Mouse (Mus musculus): ENCODE results near the gene Susd1.

Susd1 gene

DNA sequence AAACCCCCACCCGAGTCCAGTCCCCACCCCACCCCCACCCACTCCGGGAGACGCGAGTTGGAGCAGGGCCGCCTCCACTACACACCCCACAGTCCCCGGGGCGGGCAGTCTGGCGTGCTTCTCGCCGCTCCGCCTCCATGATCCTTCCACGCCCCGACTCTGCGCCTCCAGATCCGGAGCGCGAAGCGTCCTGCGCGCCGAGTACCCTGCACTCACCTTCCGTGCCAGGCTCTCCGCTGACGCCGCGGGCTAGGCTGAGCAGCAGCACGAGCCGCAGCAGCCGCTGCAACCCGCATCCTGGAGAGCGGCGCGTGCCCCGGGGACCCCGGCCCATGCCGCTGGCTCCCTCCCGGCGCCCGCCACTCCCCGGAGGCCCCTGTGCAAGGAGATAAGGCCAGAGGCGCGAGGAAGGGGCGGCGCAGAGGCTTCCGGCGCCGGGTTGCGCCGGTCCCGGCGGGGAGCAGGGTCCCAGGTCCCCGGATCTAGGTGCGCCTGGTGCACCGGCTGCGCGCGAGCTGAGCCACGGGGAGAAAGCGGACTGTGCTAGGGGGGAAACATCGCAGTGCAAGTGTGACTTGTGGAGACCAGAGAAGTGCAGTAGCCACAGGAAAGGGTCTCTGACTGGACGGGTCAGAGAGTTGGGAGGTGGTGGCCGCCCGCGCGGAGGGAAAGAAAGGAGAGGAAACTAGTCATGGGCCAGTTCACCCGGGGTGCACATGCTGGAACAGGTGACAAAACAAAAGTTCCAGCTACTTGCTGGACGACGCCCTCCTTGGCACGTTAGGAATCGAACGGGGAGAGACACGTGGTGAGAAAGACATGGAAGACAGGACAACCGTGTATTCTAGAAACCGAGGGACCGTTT is at the start of gene Susd1:
Gene Susd1 (minus strand): TSS at position 644 of the 865 bp plus-strand sequence.
- peak; percentile 84 for DNase-seq

DNA sequence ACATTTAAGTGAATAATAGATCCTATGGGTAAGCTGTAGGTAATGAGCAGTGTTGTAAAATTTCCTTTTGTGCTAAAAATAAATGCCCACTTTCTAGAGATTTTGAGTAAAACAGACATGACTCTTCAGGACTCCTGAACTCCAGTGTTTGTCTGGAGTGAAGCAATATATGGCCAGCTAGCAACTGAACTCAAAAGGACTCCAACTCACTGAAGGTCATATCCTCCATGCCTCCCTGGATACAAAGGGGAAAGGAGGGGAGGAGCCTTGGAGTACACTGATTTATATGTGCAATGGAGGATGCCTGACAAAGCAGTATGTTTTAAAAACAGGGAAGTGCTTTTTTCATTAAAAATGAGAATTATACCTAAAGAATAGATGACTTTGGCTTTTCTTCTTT is 32.9 kb upstream of the Susd1 start:
- DNase-seq: no peak

DNA sequence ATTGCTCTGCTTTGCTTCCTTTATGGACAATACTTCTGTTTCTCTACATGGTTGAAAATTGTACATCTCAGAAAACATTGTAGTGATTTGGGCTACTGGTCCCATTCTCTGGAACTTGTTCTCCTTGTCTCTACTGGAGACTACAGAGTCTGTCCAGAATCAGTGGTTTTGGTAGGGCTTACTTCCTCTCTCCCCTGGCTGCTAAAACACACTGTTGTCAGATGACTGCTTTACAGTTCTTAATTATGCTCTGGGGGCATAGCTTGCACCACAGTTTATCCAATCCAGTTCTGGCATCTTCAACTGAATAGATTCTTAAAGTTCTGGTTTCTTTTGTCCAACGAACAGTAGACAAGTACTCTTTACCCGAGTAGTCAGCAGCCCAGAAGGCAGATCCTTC is 27.0 kb upstream of the Susd1 start:
- no peak for DNase-seq

DNA sequence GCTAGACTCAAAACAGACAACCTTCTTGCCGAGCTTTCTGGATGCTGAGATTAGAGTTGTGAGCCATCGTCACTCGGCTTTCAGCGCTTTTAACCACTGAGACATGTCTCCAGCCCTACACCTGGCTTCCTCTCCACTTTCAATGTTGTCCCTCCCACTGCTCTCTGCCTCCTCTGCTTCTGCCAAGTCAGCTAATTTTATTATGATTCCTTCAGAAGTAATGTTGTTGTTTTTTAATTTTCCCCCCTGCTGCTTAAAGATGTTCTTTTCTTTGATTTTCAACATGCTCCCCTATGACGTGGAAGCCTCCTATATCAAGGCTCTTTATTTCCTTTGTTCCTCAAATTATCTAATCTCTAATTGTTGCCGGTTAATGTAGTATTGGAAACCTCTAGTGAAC is 26.2 kb upstream of the Susd1 start:
- peak; percentile 20 for DNase-seq

- no peak for DNase-seq
Measured at GRCm38 (mm10) chr4:59462494-59462893, 24.1 kb upstream of the Susd1 start.

GRCm38 (mm10) chr4:59461116-59461727 is 22.8 kb upstream of the Susd1 start:
- no peak for DNase-seq

GRCm38 (mm10) chr4:59459216-59459955 is 21.0 kb upstream of the Susd1 start:
- no peak for DNase-seq

GRCm38 (mm10) chr4:59457941-59458340 is 19.5 kb upstream of the Susd1 start:
- DNase-seq: no peak

GRCm38 (mm10) chr4:59457091-59457490 is 18.7 kb upstream of the Susd1 start:
- no peak for DNase-seq

DNA sequence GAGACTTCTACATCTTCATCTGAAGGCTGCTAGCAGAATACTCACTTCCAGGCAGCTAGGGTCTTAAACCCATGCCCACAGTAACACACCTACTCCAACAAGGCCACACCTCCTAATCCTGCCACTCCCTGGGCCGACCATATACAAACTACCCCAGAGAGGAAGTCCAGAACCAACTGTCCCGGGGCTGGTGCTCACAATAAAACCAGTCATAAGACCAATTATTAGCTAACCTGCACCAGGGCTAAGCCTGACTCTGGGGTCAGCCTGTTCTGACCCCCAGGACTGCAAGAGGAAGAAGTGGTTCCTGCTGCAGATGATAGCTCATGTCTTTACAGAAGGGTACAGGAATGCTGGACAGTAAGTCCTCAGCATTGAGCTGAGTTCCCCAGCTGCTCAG is 17.0 kb upstream of the Susd1 start:
- no peak for DNase-seq

DNA sequence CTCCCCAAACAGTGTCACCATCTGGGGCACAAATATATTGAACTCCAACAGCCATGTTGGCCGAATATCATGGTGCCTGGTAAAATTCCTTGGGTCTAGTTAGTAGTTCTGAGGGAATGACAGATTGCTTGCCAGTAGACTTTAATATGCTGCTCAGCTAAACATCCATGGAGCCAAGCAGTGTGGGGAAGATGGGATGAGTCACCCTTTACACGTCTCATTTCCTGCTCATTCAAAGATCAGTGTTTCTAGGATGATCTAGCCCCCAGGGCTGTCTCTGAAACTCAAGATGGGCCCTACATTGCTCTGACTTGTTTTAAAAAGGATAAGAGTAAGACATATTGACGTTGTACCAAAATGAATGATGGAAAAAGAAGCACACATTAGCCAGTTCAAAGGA is 15.6 kb upstream of the Susd1 start:
- no peak for DNase-seq

- DNase-seq: no peak
Measured at GRCm38 (mm10) chr4:59452503-59452933, 14.1 kb upstream of the Susd1 start.

- DNase-seq: no peak
Measured at GRCm38 (mm10) chr4:59450906-59451305, 12.5 kb upstream of the Susd1 start.

DNA sequence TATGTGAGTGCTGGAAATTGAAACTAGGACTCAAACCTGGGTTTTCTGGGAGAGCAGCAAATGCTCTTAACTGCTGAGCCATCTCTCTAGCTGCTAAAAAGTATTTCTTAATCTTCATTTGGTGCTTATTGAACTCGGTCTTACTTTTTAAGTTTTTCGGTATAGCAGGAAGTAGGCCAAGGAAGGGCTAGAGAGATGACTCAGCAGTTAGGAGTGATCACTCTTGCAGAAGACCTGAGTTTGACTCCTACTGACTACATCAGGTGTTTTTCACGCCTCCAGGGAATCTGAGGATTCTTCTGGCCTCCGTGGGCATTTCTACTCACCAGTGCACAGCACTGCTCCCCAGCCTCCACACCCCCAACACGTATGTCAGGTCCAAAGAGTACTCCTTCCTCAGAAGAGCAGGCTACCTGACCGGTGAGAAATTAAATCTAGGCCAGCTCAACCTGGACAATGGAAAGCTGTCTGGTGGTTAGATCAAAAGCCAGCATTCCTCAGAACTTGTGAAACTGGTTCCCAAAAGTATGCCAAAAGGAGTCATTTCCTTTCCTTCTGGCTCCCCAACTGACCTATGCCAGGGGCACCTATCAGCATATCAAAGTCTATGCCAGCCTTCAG is 11.9 kb upstream of the Susd1 start:
- DNase-seq: no peak

GRCm38 (mm10) chr4:59447296-59447695 is 8.9 kb upstream of the Susd1 start:
- DNase-seq: no peak

DNA sequence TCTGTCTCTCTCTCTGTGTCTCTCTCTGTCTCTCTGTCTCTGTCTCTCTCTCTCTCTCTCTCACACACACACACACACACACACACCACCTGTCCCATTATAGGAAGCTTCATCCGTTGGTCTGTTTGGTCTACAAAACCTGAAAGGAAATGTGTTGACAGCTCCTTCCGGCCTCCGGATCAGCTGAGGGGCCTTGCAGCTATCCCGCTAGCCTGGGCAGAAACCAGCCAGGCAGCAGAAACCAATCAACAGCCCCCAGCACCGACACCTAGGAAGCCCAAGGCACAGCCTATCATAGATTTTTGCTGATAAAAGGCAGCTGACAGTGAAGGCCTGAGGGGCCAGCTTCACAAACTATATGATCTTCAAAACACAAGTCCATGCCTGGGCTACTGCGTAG is 7.1 kb upstream of the Susd1 start:
- DNase-seq: peak; percentile 56

DNA sequence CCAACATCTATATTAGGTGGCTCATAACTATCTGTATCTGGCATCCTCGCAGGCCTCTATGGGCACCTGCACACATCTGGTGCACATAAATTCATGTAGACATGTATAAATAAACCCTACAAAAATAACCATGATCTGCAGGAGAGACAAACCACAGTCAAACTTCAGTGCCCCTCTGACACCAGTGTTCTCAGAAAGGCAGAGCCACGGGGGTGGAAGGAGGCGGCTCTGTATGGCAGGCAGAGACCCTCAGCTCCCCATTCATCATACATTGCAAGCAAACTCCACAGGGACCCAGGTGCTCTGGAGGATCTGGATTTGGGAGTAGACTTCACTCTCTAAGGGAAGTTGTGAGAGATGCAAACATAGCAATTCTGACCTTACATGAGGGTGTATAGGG is 6.6 kb upstream of the Susd1 start:
- peak; percentile 40 for DNase-seq

GRCm38 (mm10) chr4:59444085-59444484 is 5.7 kb upstream of the Susd1 start:
- DNase-seq: peak; percentile 72

DNA sequence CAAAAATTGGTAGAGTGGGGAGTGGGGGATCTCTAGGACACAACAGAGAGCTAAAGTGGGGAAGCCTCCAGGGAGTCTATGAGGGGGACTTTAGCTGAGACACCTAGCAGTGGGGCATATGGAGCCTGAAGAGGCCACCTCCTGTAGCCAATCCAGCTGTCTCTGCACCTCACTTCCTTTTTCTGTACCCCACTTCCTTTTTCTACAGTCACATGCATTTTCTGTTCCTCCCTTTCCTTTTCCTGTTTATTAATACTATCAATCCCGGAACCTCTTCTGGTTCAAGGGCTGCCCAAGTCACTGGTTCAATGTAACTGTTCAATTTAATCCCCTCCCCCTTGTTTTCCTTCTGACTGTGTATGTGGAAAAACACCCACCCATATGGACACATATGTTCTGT is 2.8 kb upstream of the Susd1 start:
- no peak for DNase-seq

GRCm38 (mm10) chr4:59439960-59440359 is 1.5 kb upstream of the Susd1 start:
- no peak for DNase-seq

DNA sequence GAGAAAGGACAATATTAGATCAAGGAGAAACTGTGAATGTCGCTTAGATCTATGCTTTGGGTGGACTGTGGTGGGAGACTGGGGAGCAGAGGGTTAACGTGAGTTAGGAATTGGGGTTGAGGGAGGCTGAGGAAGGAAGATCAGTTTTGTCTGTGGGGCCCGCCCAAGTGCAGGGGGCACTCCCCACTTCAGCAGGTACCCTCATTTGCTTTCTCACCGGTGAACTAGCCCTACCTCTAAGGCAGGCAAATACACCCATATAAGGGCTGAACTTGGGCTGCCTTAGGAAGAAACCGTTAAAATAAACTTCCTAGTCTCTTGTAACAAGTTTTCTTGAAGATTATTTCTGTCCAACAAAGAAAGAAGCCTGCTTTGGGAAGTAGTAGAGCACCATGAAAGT is 608 bp upstream of the Susd1 start:
- DNase-seq: peak; percentile 18

DNA sequence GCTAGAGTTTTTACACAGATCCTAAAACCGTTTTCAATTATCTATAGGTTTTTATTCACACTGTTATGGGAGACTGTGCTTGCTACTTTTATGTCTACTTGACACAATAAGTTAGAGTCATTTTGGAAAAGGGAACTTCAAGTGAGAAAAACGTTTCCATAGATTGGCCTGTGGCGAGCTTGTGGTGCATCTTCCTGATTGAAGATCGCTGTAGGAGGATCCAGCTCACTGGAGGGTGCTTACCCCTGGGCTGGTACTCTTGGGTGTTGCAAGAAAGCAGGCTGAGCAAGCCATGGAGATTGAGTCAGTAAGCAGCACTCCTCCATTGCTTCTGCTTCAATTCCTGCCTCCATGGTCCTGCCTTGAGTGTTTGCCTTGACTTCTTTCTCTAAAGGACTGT is 2.5 kb downstream of the Susd1 start:
- DNase-seq: no peak

DNA sequence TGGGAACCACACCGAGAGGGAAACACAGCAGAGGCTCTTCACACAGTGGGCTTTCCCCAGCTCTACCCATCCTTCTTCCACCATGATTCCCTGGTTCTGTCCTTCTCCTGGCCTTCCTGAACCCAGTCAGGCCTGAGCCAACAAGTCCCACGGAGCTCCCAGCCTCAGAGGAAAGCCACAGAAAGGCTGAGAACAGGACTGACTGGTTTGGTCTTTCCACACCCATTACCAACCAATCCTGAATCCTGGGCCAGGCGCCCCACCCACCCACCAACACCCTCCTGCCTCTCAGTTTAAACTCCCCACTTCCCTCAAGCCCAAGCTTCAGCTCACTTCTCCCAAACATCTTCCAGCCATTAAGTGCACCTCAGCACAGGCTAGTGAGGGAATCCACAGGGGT is 4.4 kb downstream of the Susd1 start:
- DNase-seq: no peak
